Mouse (Mus musculus) left cerebral cortex, postnatal 4 days (tissue): Measurements from ENCODE around the gene Pum1. TPM values are rescaled to one million over a fixed set of nuclear protein-coding genes. Genes with fewer than 3 reads are reported as not detected.
A peak's percentile ranks its signal among the peaks of the same experiment; 100 is the strongest.

Experiments used
- DNase-seq: peaks from one replicate; pipeline ENCODE4 v3.0.0-alpha.2; 2022
- intact Hi-C: fragments of 180-260 bp; cut with DNase I; formaldehyde crosslinking; loops from one replicate; pipeline ENCODE4 v1.15.1; 2025
- total RNA-seq, 2 experiments: library from RNA; stranded (reverse); gene quantifications; 2 replicates each; pipeline ENCODE4 v1.2.3; 2021

The Pum1 gene
- total RNA-seq, 2 experiments from 2014 or later = 137 to 139 TPM

- intact Hi-C loops = loop anchor here (5.0 kb wide), 1 partner anchor 41 kb away; no protein-coding TSS in a partner anchor
Measured at GRCm38 (mm10) chr4:130806746-130807145, 143.6 kb downstream of the Pum1 start.

DNA sequence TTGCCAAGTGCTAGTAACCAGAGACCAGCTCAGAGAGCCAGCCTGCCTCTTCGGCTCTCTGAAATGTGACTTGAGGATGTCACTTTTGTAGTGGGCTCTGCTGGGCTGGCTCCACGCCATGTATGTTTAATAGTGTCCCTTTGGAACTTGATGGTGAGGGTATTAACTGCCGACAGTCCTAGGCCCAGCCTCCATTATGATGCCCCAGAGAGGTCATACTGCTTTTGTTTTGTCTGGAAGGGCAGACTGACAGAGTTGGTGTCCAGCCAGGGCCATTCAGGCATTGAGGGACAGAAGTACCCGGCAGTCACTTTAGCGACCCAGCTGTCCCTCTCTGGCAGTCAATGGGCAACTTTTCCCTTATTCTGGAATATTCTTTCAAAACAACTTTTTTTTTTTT, 146.7 kb downstream of the Pum1 start:
- peak; percentile 81 for DNase-seq
- intact Hi-C loops = loop anchor here (5.0 kb wide), 1 partner anchor 38 kb away; no protein-coding TSS in a partner anchor

More at GRCm38 (mm10) chr4:130806746-130807145, 143.6 kb downstream of the Pum1 start:
- no peak for DNase-seq

DNA sequence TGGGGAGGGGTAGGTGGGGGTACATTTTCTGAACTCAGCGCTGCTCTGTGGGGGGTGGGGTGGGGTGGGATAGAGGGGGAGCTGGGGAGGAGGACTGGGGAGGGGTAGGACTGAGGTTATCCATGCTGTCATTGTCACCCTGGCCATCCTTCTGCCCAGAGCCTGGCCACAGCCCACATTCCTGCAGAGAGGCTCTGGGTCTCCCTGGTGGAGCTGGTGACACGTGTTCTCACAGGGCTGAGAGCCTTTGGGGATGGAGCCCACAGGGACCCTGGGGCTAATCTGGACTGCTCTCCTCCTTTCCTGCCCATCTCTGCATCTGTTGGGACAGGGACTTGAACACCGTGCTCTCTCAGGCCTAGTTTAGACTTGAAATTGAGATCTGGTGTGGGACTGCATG, 147.7 kb downstream of the Pum1 start:
- intact Hi-C loops = no loop called here
- DNase-seq = peak; percentile 61

- no peak for DNase-seq
- intact Hi-C loops = no loop called here
Measured at GRCm38 (mm10) chr4:130811385-130811784, 148.3 kb downstream of the Pum1 start.

DNA sequence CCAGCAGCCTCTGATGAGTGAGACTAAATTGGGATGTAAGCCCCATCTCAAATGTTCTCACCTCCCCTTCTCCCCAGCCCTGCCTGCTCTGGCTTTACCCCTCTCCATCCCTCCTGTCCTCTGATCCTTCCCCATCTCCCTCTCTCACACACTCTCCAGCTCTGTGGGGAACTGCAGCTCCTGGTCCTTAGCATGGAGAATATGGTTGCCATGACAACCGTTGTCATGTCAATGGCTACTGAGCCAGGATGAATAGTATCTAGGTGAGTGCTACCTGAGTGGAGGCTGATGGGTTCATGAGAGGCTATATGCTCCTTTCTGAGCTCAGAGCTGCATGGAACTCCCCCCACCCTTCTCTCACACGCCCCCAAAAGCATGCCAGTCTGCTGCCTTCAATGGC, 150.8 kb downstream of the Pum1 start:
- intact Hi-C loops = no loop called here
- no peak for DNase-seq

DNA sequence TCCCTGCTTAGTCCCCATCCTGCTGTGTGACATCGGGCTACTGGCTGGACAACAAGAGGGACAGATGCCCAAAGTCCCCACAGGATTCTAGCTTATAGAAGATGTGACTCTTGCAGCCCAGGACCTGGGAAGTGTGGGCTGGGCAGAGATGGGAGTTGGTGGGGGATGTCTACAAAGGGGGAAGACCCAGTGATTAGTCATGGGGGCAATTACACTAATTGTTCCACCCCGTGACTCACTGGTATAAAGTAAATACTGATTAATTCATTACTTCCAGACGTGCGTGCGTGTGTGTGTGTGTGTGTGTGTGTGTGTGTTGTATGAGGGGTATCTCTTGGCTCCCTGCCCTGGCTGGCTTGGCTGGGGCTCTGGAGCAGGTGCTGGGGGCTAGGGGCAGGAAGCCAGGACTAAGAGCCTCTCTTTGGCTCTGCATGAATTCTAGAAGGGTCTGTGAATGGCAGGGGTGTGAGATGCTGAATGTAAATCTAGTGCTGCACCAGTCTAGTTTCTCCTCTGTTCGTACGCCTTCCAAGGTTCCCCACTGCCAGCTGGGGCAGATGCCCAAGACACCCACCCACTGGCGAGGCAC, 151.7 kb downstream of the Pum1 start:
- DNase-seq = peak; percentile 97
- intact Hi-C loops = no loop called here

GRCm38 (mm10) chr4:130815860-130816259, 152.7 kb downstream of the Pum1 start:
- intact Hi-C loops = no loop called here
- peak; percentile 47 for DNase-seq

GRCm38 (mm10) chr4:130819806-130820205, 156.7 kb downstream of the Pum1 start:
- DNase-seq = no peak

DNA sequence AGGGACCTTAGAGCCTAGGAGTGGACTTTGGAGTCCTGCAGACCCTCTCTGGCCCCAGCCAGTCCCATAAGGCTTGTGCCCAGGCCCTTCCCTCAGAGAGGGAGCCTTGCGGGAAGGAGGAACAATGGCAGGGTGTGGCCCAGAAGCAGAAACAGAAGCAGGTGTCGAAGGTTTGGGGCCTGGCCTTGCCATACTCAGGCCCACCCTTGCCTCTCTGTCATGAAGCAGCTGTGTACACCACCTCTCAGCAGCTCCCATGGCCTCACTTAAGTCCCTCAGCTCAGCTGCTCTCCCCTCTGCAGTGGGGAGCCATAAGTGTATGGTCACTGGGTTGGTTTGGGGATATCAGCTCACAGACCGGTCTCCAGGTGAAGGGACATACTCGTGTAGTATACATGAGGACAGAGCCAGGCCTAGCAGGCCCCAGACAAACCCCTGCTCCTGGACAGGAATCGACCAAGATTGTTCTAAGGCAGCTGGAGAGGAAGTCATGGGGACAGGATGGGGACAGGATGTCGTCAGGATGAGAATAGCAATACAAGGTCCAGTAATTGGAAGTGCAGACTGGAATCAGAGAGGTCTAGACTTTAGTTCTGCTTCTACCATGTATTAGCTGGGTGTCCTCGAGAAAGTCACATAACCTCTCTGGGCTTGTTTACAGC, 157.6 kb downstream of the Pum1 start:
- intact Hi-C loops = no loop called here
- DNase-seq = no peak

More at GRCm38 (mm10) chr4:130819806-130820205, 156.7 kb downstream of the Pum1 start:
- intact Hi-C loops = no loop called here

DNA sequence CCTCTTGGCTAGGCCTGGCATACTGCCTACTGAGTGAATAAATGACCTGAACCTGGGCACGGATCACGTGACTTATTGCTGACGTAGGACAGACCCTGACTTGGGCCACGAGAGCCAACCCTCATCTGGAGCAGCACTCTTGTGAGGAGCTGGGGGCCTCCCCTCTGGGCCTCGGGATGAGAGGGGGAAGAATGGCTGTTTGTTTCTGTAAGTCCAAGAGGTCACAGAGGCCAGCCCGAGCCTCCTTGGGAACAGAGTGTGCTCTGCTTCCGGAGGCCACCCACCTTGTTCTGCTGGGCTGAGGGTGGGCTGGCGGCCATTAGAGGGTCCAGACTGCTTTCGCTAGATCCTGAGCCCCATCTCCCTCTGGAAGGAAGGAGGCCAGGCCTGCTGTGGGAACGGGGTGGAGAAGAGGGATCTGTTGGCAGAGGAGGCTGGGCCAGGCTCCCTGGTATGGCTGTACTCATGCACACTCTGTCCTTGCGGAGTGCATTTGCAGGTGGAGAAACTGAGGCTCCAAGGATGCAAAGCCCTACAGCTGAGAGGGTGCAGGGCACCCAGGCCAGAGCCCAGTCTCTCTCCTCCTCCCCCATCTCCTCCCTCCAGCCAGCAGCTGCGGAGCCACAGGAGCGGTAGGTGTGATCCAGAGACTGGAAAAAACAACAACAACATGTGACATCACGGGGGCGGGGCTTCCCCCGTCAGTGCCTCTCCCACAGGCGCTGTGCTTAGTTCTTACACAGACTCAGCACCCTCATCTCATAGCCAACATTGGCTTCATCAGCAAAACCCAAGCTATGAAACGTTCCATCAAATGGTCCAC, 165.9 kb downstream of the Pum1 start:
- DNase-seq = peak; percentile 42
- intact Hi-C loops = no loop called here

Other genes starting within 250 kb of the Pum1 start
- gene Nkain1, start 89.1 kb upstream of the Pum1 start, total RNA-seq = 100 to 1,000 TPM; 158 to 164 TPM
- gene Sdc3, start 129.2 kb downstream of the Pum1 start, total RNA-seq = 100 to 1,000 TPM; 455 to 494 TPM
- 10 to 100 TPM; 10.8 to 15.0 TPM for gene Laptm5, start 249.8 kb downstream of the Pum1 start, total RNA-seq